Mouse (Mus musculus) neutrophil, adult 5-6 weeks (primary cell): ENCODE results near the gene Nol4l. TPM values are rescaled to one million over a fixed set of nuclear protein-coding genes. Genes with fewer than 3 reads are reported as not detected.
A peak's percentile ranks its signal among the peaks of the same experiment; 100 is the strongest.

ENCODE experiments used
- ATAC-seq: fragments of 151-379, 151-347 bp; 2 replicates; pipeline ENCODE4 v1.8.0; 2017; ENCODE audit warnings: mild to moderate bottlenecking, moderate TSS enrichment; ENCODE audit not compliant: insufficient number of reproducible peaks, poor library complexity, low FRiP score, severe bottlenecking; ENCODE audit errors: extremely low read depth
- total RNA-seq: library from RNA; stranded (forward); fragments of 200-1000 nt; gene quantifications from 2 replicates; pipeline ENCODE4 v1.2.3, GENCODE M21; 2017

Gene Nol4l
- total RNA-seq = 1.4 and 2.0 TPM in 2 replicates

GRCm38 (mm10) chr2:153529931-153530766 is at the start of gene Nol4l:
Nol4l (minus strand) TSS chr2:153529971.
- ATAC-seq = no peak

- ATAC-seq = no peak
These were observed 47.4 kb upstream of the Nol4l start for GRCm38 (mm10) chr2:153577122-153577521.

- no peak for ATAC-seq
These were observed 46.4 kb upstream of the Nol4l start for GRCm38 (mm10) chr2:153576150-153576549.

GRCm38 (mm10) chr2:153575554-153575953 is 45.8 kb upstream of the Nol4l start:
- no peak for ATAC-seq

GRCm38 (mm10) chr2:153573101-153573500 is 43.3 kb upstream of the Nol4l start:
- ATAC-seq = no peak

- ATAC-seq = no peak
These were observed 38.8 kb upstream of the Nol4l start for GRCm38 (mm10) chr2:153568541-153568940.

- ATAC-seq = no peak
These were observed 38.2 kb upstream of the Nol4l start for GRCm38 (mm10) chr2:153568013-153568412.

GRCm38 (mm10) chr2:153564343-153564742 is 34.6 kb upstream of the Nol4l start:
- no peak for ATAC-seq

- ATAC-seq = no peak
These were observed 31.8 kb upstream of the Nol4l start for GRCm38 (mm10) chr2:153561564-153561963.

GRCm38 (mm10) chr2:153560664-153561541 is 31.1 kb upstream of the Nol4l start:
- peak; percentile 38; the same call in 1 of the 2 replicates for ATAC-seq

- no peak for ATAC-seq
These were observed 29.9 kb upstream of the Nol4l start for GRCm38 (mm10) chr2:153559613-153560152.

- no peak for ATAC-seq
These were observed 28.7 kb upstream of the Nol4l start for GRCm38 (mm10) chr2:153558464-153558863.

GRCm38 (mm10) chr2:153557259-153557658 is 27.5 kb upstream of the Nol4l start:
- ATAC-seq = no peak

GRCm38 (mm10) chr2:153556208-153556607 is 26.4 kb upstream of the Nol4l start:
- ATAC-seq = no peak

GRCm38 (mm10) chr2:153554543-153554942 is 24.8 kb upstream of the Nol4l start:
- ATAC-seq = no peak

- no peak for ATAC-seq
These were observed 19.7 kb upstream of the Nol4l start for GRCm38 (mm10) chr2:153549486-153549885.

- ATAC-seq = no peak
These were observed 18.6 kb upstream of the Nol4l start for GRCm38 (mm10) chr2:153548221-153548923.

GRCm38 (mm10) chr2:153547633-153548032 is 17.9 kb upstream of the Nol4l start:
- ATAC-seq = no peak

- no peak for ATAC-seq
These were observed 17.2 kb upstream of the Nol4l start for GRCm38 (mm10) chr2:153546972-153547371.
